Mouse (Mus musculus): Measurements from ENCODE around the gene Klf3.

GRCm38 (mm10) chr5:64824765-64825164 is 21.6 kb downstream of the Klf3 start:
- TF ChIP-seq CTCF (IDR thresholded peaks at IDR 0.05) (no peak), POLR2A (IDR thresholded peaks at IDR 0.05; ENCODE audit: insufficient read depth, low read depth, low read length) (no peak), EP300 (IDR thresholded peaks at IDR 0.05; ENCODE audit: insufficient read depth, low read depth, low read length) (no peak)
